Mouse (Mus musculus) liver, embryonic 14.5 days (tissue): Measurements from ENCODE around the gene Cr1l. TPM values are rescaled to one million over a fixed set of nuclear protein-coding genes. Genes with fewer than 3 reads are reported as not detected.

Experiments
- ATAC-seq: fragments of 200-750 bp; cut with Nextera tagmentation; 2 replicates; pipeline ENCODE4 v1.8.0; 2017; ENCODE audit warnings: moderate number of reproducible peaks, mild to moderate bottlenecking, moderate library complexity; ENCODE audit not compliant: insufficient read depth
- DNase-seq, 3 experiments: peaks; one replicate each; pipeline ENCODE4 v3.0.0-alpha.2; 2012 to 2013; ENCODE audit warnings: low read depth in 3 of 3, low spot score in 3 of 3
- H3K27ac ChIP-seq: fragments of 300-500 bp; sonication (generic); 2 replicates; pipeline ENCODE4 v1.5.1; 2014; ENCODE audit warnings: moderate library complexity, mild to moderate bottlenecking, control low read depth, inconsistent platforms
- H3K27me3 ChIP-seq: fragments of 300-500 bp; sonication (generic); 2 replicates; pipeline ENCODE4 v1.6.1; 2014; ENCODE audit warnings: mild to moderate bottlenecking, low read length, moderate library complexity; ENCODE audit not compliant: control insufficient read depth, insufficient read depth
- H3K36me3 ChIP-seq: fragments of 300-500 bp; sonication (generic); replicated peaks from 2 replicates; pipeline ENCODE4 v1.6.1; 2014; ENCODE audit warnings: low read depth; ENCODE audit not compliant: control insufficient read depth, insufficient read depth
- H3K4me1 ChIP-seq, 2 experiments: fragments of 200-500 bp in 1 of 2; fragments of 300-500 bp in 1 of 2; sonication (generic) in 1 of 2; replicated peaks; 2 replicates each; pipeline ENCODE4 v1.6.1; 2012 to 2014; ENCODE audit warnings: antibody characterized with exemption in 1 of 2, inconsistent platforms in 1 of 2, low read length in 1 of 2; ENCODE audit not compliant: control insufficient read depth in 2 of 2, insufficient read depth in 2 of 2
- H3K4me2 ChIP-seq: fragments of 300-500 bp; sonication (generic); 2 replicates; pipeline ENCODE4 v1.6.1; 2014; ENCODE audit warnings: low read depth, mild to moderate bottlenecking, control low read depth, moderate library complexity
- H3K4me3 ChIP-seq, 2 experiments: fragments of 200-500 bp in 1 of 2; fragments of 300-500 bp in 1 of 2; sonication (generic) in 1 of 2; 2 replicates each; pipeline ENCODE4 v1.5.1; 2012 to 2014; ENCODE audit warnings: low read depth in 2 of 2, low read length in 2 of 2, mild to moderate bottlenecking in 2 of 2, control low read depth in 1 of 2, inconsistent platforms in 1 of 2, moderate library complexity in 1 of 2; ENCODE audit not compliant: insufficient read depth in 1 of 2
- H3K9ac ChIP-seq: fragments of 300-500 bp; sonication (generic); replicated peaks from 2 replicates; pipeline ENCODE4 v1.6.1; 2014; ENCODE audit warnings: mild to moderate bottlenecking, control low read depth, moderate library complexity
- H3K9me3 ChIP-seq: fragments of 300-500 bp; sonication (generic); 2 replicates; pipeline ENCODE4 v1.6.1; 2016; ENCODE audit warnings: low read length, mixed read lengths; ENCODE audit not compliant: control insufficient read depth
- CTCF ChIP-seq: IDR thresholded peaks from 2 replicates; pipeline ENCODE4 v1.5.1; 2016; ENCODE audit warnings: antibody characterized with exemption, low read depth, control low read depth
- EP300 ChIP-seq: IDR thresholded peaks from 2 replicates; pipeline ENCODE4 v1.6.1; 2016; ENCODE audit warnings: antibody characterized with exemption, low read depth
- WGBS: fragments of 180-500 bp; shearing (Covaris S2); extraction: QIAGEN DNeasy Blood & Tissue Kit; methylation state at CpG from one replicate; pipeline ENCODE4 v1.1.7; 2014; ENCODE audit not compliant: insufficient replicate concordance; 5-methylcytosine and 5-hydroxymethylcytosine counted together
- polyA plus RNA-seq, 2 experiments: library from polyadenylated mRNA; depleted of rRNA in 1 of 2; stranded (reverse) in 1 of 2; unstranded in 1 of 2; fragments of >200 nt; fragmentation: Nextera tagmentation in 1 of 2; extraction: Ambion mirVana in 1 of 2; gene quantifications; 2 replicates each; pipeline versions ENCODE4 v1.2.1 to v1.2.3; 2012 to 2014

Cr1l gene
- polyA plus RNA-seq (2012; rRNA removed) (34.4 and 41.4 TPM in 2 replicates), polyA plus RNA-seq (2014; fragmentation: Nextera tagmentation; extraction: Ambion mirVana) (64.2 and 73.4 TPM in 2 replicates)

DNA sequence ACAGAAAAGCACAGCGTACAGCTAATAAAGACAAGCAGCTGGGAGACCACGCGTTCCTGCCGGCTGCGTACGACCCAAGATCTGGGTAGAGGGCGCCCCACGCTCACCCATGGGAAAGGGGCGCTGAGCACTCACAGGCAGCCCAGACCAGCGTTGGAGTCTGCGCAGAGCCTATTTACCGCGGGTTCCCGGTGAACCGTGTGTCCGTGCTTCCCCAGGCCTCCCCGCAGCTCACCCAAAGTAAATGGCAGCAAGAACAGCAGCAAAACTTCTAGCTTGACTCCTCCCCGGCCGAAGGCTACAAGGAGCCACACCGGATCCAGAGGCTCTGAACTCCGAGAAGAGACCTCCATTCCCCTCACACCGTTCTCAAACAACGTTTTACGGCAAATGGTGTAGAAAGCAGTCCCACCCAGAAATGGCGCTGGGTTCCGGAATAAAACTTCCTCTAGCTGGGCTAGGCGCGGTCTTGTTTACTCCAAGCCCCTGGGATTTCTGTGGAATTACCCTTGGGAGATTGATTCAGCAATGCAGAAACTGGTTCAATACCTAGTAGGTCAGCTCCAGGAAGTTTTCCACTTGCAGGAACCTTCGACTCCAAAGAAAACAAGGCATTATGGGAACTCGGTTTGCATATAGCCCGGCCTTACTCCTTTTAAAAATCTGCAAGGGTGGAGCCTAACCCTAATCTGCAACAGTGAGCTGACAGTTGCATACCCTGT is at the start of gene Cr1l:
Cr1l (minus strand) TSS at position 634 of the 722 bp plus-strand sequence.
- peak; percentile 76 to 87 (median 84) for DNase-seq
- WGBS, result under 1% methylated on average over 31 of the region's 31 CpGs
- Histone ChIP-seq H3K27me3 (no peaks in the 10 kb centered on the region), H3K4me3 (peak within 1 kb of the TSS; percentile 88 to 96), H3K9ac (peak within 1 kb of the TSS; percentile 92), H3K27ac (peak within 1 kb of the TSS; percentile 89), H3K4me1 (peaks cover 7 to 10% of the 10 kb centered on the region in 2 experiments), H3K9me3 (no peaks in the 10 kb centered on the region), H3K4me2 (peak within 1 kb of the TSS; percentile 89), H3K36me3 (peaks cover 18% of the 10 kb centered on the region)
- peak; percentile 95 for ATAC-seq
- TF ChIP-seq CTCF, result peak; percentile 86
- TF ChIP-seq EP300, result peak; percentile 25

DNA sequence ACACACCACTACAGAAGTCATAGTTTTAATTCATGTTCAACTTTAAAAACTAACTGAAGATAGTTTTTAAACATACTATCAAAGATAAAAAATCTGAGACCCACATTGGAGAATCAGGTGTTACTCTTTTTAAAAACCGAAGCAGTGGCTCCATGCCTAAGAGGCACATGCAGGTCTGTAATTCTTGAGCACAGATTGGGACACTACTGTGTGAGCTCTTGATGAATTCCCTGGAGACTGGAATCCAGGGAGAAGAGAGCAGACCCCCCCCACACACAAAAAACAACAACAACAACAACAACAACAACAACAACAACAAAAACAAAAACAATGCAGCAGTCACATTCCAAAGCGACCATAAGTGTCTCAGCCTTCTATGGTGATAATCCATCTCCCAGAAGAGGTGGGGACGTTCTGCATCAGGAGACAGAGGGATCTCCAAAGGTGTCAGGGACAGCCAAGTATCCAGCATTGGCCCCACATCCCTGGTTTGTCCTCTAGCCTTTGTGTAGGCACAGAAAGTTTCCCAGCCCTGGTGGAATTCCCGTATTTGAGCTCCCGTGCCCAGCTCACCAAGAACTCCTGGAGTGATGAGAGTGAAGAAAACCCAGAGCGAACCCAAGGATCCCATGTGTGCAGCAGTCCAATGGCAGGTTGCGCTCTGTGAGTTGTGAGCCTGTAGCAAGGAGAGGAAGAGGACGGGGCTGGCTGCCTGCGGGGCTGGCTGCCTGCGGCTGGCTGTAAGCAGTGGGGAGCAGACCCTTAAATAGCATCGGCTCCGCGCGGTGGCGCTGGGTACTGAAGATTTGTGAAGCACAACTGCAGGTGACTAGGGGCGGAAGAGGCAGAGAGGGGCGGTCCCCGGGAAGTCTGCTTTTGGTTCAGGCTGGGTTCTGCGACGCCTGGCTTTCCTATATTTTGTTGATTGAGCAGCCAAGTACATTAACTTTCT is 44.9 kb upstream of the Cr1l start, which contains the start of gene Cr2:
Cr2 (minus strand) TSS at position 737 of the 952 bp plus-strand sequence.
- 6% methylated on average over 20 of the region's 20 CpGs for WGBS
- ATAC-seq, result peak; percentile 73
- TF ChIP-seq CTCF (peak; percentile 48; the same call in 1 of the 2 replicates), EP300 (no peak)

DNA sequence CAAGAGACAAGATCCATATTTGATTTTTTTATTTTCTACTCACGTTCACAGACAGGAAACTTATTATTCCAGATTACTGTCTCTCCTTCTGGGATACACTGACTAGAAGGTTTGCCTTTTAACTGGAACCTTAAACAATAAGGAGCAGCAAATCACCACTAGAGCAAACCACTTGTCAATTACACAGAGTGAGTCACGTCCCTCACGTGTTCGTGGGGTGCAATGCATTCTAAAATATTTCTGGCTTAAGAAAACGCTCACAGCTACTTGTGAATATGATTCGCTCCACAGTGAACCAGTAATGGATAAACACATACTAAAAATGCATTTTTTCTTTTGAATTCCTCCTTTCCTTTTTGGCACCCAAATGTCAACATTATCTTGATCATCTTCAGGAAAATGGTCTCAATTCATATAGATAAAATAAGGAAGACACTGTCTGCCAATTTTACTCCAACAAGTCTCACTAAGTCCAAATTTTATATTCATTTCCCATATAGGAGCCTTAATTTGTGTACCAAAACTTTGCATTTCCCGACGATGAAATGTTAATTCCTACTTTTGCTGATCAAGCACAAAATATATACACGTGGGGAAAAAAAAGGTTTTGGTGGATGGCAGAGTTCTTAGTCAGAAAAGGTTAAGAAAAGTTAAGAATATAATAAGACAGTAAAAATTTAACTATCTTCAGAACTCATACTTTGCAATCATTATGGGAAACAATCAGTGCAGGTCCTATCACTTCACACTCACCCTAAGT is 33.8 kb upstream of the Cr1l start:
- ATAC-seq, result no peak
- Histone ChIP-seq H3K4me1 (no peaks in the 10 kb centered on the region), H3K9me3 (no peaks in the 10 kb centered on the region), H3K9ac (no peak overlapping the region), H3K4me3 (no peak overlapping the region), H3K27me3 (no peaks in the 10 kb centered on the region), H3K27ac (no peak overlapping the region), H3K4me2 (no peak overlapping the region), H3K36me3 (no peaks in the 10 kb centered on the region)
- WGBS, result 51% methylated on average over 9 of the region's 9 CpGs
- TF ChIP-seq CTCF (no peak), EP300 (no peak)
- DNase-seq, result no peak

More for the DNA sequence above, 44.9 kb upstream of the Cr1l start, which contains the start of gene Cr2:
- no peaks in the 10 kb centered on the region for H3K27me3 ChIP-seq
- no peaks in the 10 kb centered on the region for H3K9me3 ChIP-seq
- no peak within 1 kb of the TSS for H3K27ac ChIP-seq
- no peak within 1 kb of the TSS for H3K9ac ChIP-seq
- DNase-seq, result peak; percentile 7 to 32 (median 16)
- H3K36me3 ChIP-seq, result no peaks in the 10 kb centered on the region
- no peak within 1 kb of the TSS for H3K4me3 ChIP-seq
- no peaks in the 10 kb centered on the region; a peak in 1 of 4 replicates for H3K4me1 ChIP-seq
- H3K4me2 ChIP-seq, result peak within 1 kb of the TSS; percentile 31; the same call in 1 of the 2 replicates

GRCm38 (mm10) chr1:195132070-195132469 is 684 bp upstream of the Cr1l start:
- 32% methylated on average over 3 of the region's 3 CpGs for WGBS
- no peaks in the 10 kb centered on the region for H3K9me3 ChIP-seq
- peak overlapping the region; percentile 89 for H3K27ac ChIP-seq
- H3K27me3 ChIP-seq, result no peaks in the 10 kb centered on the region
- no peak for TF ChIP-seq CTCF
- no peak for TF ChIP-seq EP300
- H3K4me3 ChIP-seq, result peak overlapping the region; percentile 88 to 96
- peaks cover 7 to 10% of the 10 kb centered on the region in 2 experiments for H3K4me1 ChIP-seq
- peak overlapping the region; percentile 89 for H3K4me2 ChIP-seq
- peaks cover 13% of the 10 kb centered on the region for H3K36me3 ChIP-seq
- H3K9ac ChIP-seq, result peak overlapping the region; percentile 92
- ATAC-seq, result no peak
- peak in 1 of 3 experiments; percentile 17 for DNase-seq
